Mouse (Mus musculus) intestine, embryonic 15.5 days (tissue): ENCODE data around the gene Enox1. TPM values are rescaled to one million over a fixed set of nuclear protein-coding genes. Genes with fewer than 3 reads are reported as not detected.
A peak's percentile ranks its signal among the peaks of the same experiment; 100 is the strongest.

Experiments
- ATAC-seq: fragments of 200-750 bp; cut with Nextera tagmentation; 2 replicates; pipeline ENCODE4 v1.8.0; 2017; ENCODE audit warnings: moderate TSS enrichment, moderate library complexity
- H3K27ac ChIP-seq: fragments of 300-500 bp; sonication (generic); 2 replicates; pipeline ENCODE4 v1.5.1; 2015; ENCODE audit warnings: mild to moderate bottlenecking, inconsistent platforms
- H3K27me3 ChIP-seq: fragments of 300-500 bp; sonication (generic); replicated peaks from 2 replicates; pipeline ENCODE4 v1.6.1; 2015; ENCODE audit warnings: inconsistent platforms
- H3K36me3 ChIP-seq: fragments of 300-500 bp; sonication (generic); 2 replicates; pipeline ENCODE4 v1.6.1; 2015; ENCODE audit warnings: inconsistent platforms
- H3K4me1 ChIP-seq: fragments of 300-500 bp; sonication (generic); replicated peaks from 2 replicates; pipeline ENCODE4 v1.6.1; 2015; ENCODE audit warnings: inconsistent platforms
- H3K4me2 ChIP-seq: fragments of 300-500 bp; sonication (generic); replicated peaks from 2 replicates; pipeline ENCODE4 v1.6.1; 2015; ENCODE audit warnings: mild to moderate bottlenecking, inconsistent platforms
- H3K4me3 ChIP-seq: fragments of 300-500 bp; sonication (generic); replicated peaks from 2 replicates; pipeline ENCODE4 v1.5.1; 2015; ENCODE audit warnings: inconsistent platforms
- H3K9ac ChIP-seq: fragments of 300-500 bp; sonication (generic); 2 replicates; pipeline ENCODE4 v1.6.1; 2015; ENCODE audit warnings: inconsistent platforms
- H3K9me3 ChIP-seq: fragments of 300-500 bp; sonication (generic); 2 replicates; pipeline ENCODE4 v1.6.1; 2016; ENCODE audit warnings: inconsistent platforms
- WGBS: fragments of 180-500 bp; shearing (Covaris S2); methylation state at CpG from one replicate; pipeline ENCODE4 v1.1.7; 2015; 5-methylcytosine and 5-hydroxymethylcytosine counted together
- polyA plus RNA-seq: library from polyadenylated mRNA; unstranded; fragments of >200 nt; fragmentation: Nextera tagmentation; extraction: Ambion mirVana; gene quantifications from 2 replicates; pipeline ENCODE4 v1.2.1, GENCODE M21; 2015

Gene Enox1
- polyA plus RNA-seq, 1 experiment from 2014 or later = 6.3 TPM

GRCm38 (mm10) chr14:77547351-77547750, 390.8 kb downstream of the Enox1 start:
- Histone ChIP-seq H3K4me2 (no peak overlapping the region), H3K36me3 (no peaks in the 10 kb centered on the region), H3K4me1 (no peaks in the 10 kb centered on the region), H3K9me3 (no peaks in the 10 kb centered on the region), H3K4me3 (no peak overlapping the region), H3K27ac (no peak overlapping the region), H3K27me3 (no peaks in the 10 kb centered on the region), H3K9ac (no peak overlapping the region)
- 88% methylated on average over 5 of the region's 5 CpGs for WGBS
- no peak for ATAC-seq

GRCm38 (mm10) chr14:77548963-77549362, 392.4 kb downstream of the Enox1 start:
- 90% methylated on average over 5 of the region's 5 CpGs for WGBS
- no peak overlapping the region for H3K4me3 ChIP-seq
- no peak for ATAC-seq
- H3K36me3 ChIP-seq = no peaks in the 10 kb centered on the region
- H3K9ac ChIP-seq = no peak overlapping the region
- H3K27ac ChIP-seq = no peak overlapping the region
- no peaks in the 10 kb centered on the region for H3K27me3 ChIP-seq
- H3K9me3 ChIP-seq = no peaks in the 10 kb centered on the region
- H3K4me1 ChIP-seq = no peaks in the 10 kb centered on the region
- no peak overlapping the region for H3K4me2 ChIP-seq

GRCm38 (mm10) chr14:77557446-77558070, 401.0 kb downstream of the Enox1 start:
- H3K27ac ChIP-seq = no peak overlapping the region
- 65% methylated on average over 7 of the region's 7 CpGs for WGBS
- no peak overlapping the region for H3K4me2 ChIP-seq
- no peak for ATAC-seq
- H3K9ac ChIP-seq = no peak overlapping the region
- no peaks in the 10 kb centered on the region for H3K9me3 ChIP-seq
- no peaks in the 10 kb centered on the region for H3K4me1 ChIP-seq
- no peaks in the 10 kb centered on the region for H3K27me3 ChIP-seq
- no peak overlapping the region for H3K4me3 ChIP-seq
- H3K36me3 ChIP-seq = no peaks in the 10 kb centered on the region

- 97% methylated on average over 3 of the region's 3 CpGs for WGBS
These were observed 402.3 kb downstream of the Enox1 start for GRCm38 (mm10) chr14:77558910-77559309.

GRCm38 (mm10) chr14:77559792-77560191, 403.2 kb downstream of the Enox1 start:
- no peak for ATAC-seq

More at GRCm38 (mm10) chr14:77558910-77559309, 402.3 kb downstream of the Enox1 start:
- H3K27ac ChIP-seq = no peak overlapping the region
- H3K27me3 ChIP-seq = no peaks in the 10 kb centered on the region
- no peak for ATAC-seq
- H3K9ac ChIP-seq = no peak overlapping the region
- H3K4me2 ChIP-seq = no peak overlapping the region
- no peaks in the 10 kb centered on the region for H3K9me3 ChIP-seq
- H3K4me3 ChIP-seq = no peak overlapping the region
- H3K4me1 ChIP-seq = no peaks in the 10 kb centered on the region
- no peaks in the 10 kb centered on the region for H3K36me3 ChIP-seq

GRCm38 (mm10) chr14:77561808-77562583, 405.4 kb downstream of the Enox1 start:
- no peak for ATAC-seq
- Histone ChIP-seq H3K4me3 (no peak overlapping the region), H3K27ac (no peak overlapping the region), H3K4me2 (no peak overlapping the region), H3K9ac (no peak overlapping the region), H3K4me1 (no peaks in the 10 kb centered on the region), H3K9me3 (no peaks in the 10 kb centered on the region), H3K36me3 (no peaks in the 10 kb centered on the region), H3K27me3 (no peaks in the 10 kb centered on the region)
- WGBS = 37% methylated on average over 6 of the region's 6 CpGs

More at GRCm38 (mm10) chr14:77559792-77560191, 403.2 kb downstream of the Enox1 start:
- no peak overlapping the region for H3K27ac ChIP-seq
- no peaks in the 10 kb centered on the region for H3K27me3 ChIP-seq
- WGBS = 68% methylated on average over 5 of the region's 5 CpGs
- no peaks in the 10 kb centered on the region for H3K9me3 ChIP-seq
- H3K4me3 ChIP-seq = no peak overlapping the region
- no peak overlapping the region for H3K9ac ChIP-seq
- H3K4me2 ChIP-seq = no peak overlapping the region
- no peaks in the 10 kb centered on the region for H3K36me3 ChIP-seq
- H3K4me1 ChIP-seq = no peaks in the 10 kb centered on the region

GRCm38 (mm10) chr14:77563922-77564321, 407.4 kb downstream of the Enox1 start:
- H3K9me3 ChIP-seq = no peaks in the 10 kb centered on the region
- ATAC-seq = no peak
- H3K36me3 ChIP-seq = no peaks in the 10 kb centered on the region
- H3K4me3 ChIP-seq = no peak overlapping the region
- no peak overlapping the region for H3K27ac ChIP-seq
- no peak overlapping the region for H3K4me2 ChIP-seq
- H3K9ac ChIP-seq = no peak overlapping the region
- no peaks in the 10 kb centered on the region for H3K27me3 ChIP-seq
- 90% methylated on average over 5 of the region's 5 CpGs for WGBS
- H3K4me1 ChIP-seq = no peaks in the 10 kb centered on the region

- Histone ChIP-seq H3K4me1 (no peaks in the 10 kb centered on the region), H3K36me3 (no peaks in the 10 kb centered on the region), H3K4me3 (no peak overlapping the region), H3K4me2 (no peak overlapping the region), H3K9me3 (no peaks in the 10 kb centered on the region), H3K27ac (no peak overlapping the region), H3K27me3 (no peaks in the 10 kb centered on the region), H3K9ac (no peak overlapping the region)
- 90% methylated on average over 2 of the region's 2 CpGs for WGBS
- no peak for ATAC-seq
These were observed 410.6 kb downstream of the Enox1 start for GRCm38 (mm10) chr14:77567120-77567519.

GRCm38 (mm10) chr14:77574436-77574835, 417.9 kb downstream of the Enox1 start:
- H3K9ac ChIP-seq = no peak overlapping the region
- no peaks in the 10 kb centered on the region for H3K4me1 ChIP-seq
- H3K9me3 ChIP-seq = no peaks in the 10 kb centered on the region
- H3K36me3 ChIP-seq = no peaks in the 10 kb centered on the region
- H3K27me3 ChIP-seq = no peaks in the 10 kb centered on the region
- H3K4me3 ChIP-seq = no peak overlapping the region
- 19% methylated on average over 3 of the region's 3 CpGs for WGBS
- H3K27ac ChIP-seq = no peak overlapping the region
- no peak overlapping the region for H3K4me2 ChIP-seq
- peak; percentile 43; the same call in 1 of the 2 replicates for ATAC-seq

- H3K9me3 ChIP-seq = no peaks in the 10 kb centered on the region
- WGBS = 69% methylated on average over 5 of the region's 5 CpGs
- peaks cover 8% of the 10 kb centered on the region for H3K4me1 ChIP-seq
- ATAC-seq = no peak
- no peak overlapping the region for H3K4me2 ChIP-seq
- no peak overlapping the region for H3K9ac ChIP-seq
- no peaks in the 10 kb centered on the region for H3K27me3 ChIP-seq
- no peaks in the 10 kb centered on the region for H3K36me3 ChIP-seq
- H3K27ac ChIP-seq = no peak overlapping the region
- H3K4me3 ChIP-seq = no peak overlapping the region
These were observed 419.8 kb downstream of the Enox1 start for GRCm38 (mm10) chr14:77576411-77576810.

GRCm38 (mm10) chr14:77577481-77578251, 421.1 kb downstream of the Enox1 start:
- H3K4me1 ChIP-seq = peaks cover 8% of the 10 kb centered on the region
- no peaks in the 10 kb centered on the region for H3K27me3 ChIP-seq
- H3K4me3 ChIP-seq = no peak overlapping the region
- no peaks in the 10 kb centered on the region for H3K9me3 ChIP-seq
- H3K36me3 ChIP-seq = no peaks in the 10 kb centered on the region
- H3K4me2 ChIP-seq = no peak overlapping the region
- ATAC-seq = no peak
- no peak overlapping the region for H3K27ac ChIP-seq
- 67% methylated on average over 18 of the region's 18 CpGs for WGBS
- H3K9ac ChIP-seq = no peak overlapping the region

- no peak for ATAC-seq
- Histone ChIP-seq H3K36me3 (no peaks in the 10 kb centered on the region), H3K4me1 (peaks cover 8% of the 10 kb centered on the region), H3K4me2 (no peak overlapping the region), H3K9me3 (no peaks in the 10 kb centered on the region), H3K27ac (no peak overlapping the region), H3K9ac (no peak overlapping the region), H3K4me3 (no peak overlapping the region), H3K27me3 (no peaks in the 10 kb centered on the region)
- 64% methylated on average over 7 of the region's 7 CpGs for WGBS
These were observed 421.8 kb downstream of the Enox1 start for GRCm38 (mm10) chr14:77578355-77578754.
